Mouse (Mus musculus) midbrain, embryonic 14.5 days (tissue): ENCODE results near the gene Gpd2. TPM values are rescaled to one million over a fixed set of nuclear protein-coding genes. Genes with fewer than 3 reads are reported as not detected.
A peak's percentile ranks its signal among the peaks of the same experiment; 100 is the strongest.

ENCODE experiments used
- ATAC-seq: fragments of 200-750 bp; cut with Nextera tagmentation; 2 replicates; pipeline ENCODE4 v1.8.0; 2017; ENCODE audit warnings: moderate number of reproducible peaks, moderate library complexity; ENCODE audit not compliant: low FRiP score, low TSS enrichment
- DNase-seq: peaks from one replicate; pipeline ENCODE4 v3.0.0-alpha.2; 2015
- H3K27ac ChIP-seq: fragments of 300-500 bp; sonication (generic); replicated peaks from 2 replicates; pipeline ENCODE4 v1.5.1; 2014; ENCODE audit warnings: mild to moderate bottlenecking, low read depth, low read length, moderate library complexity
- H3K27me3 ChIP-seq: fragments of 300-500 bp; sonication (generic); 2 replicates; pipeline ENCODE4 v1.6.1; 2014; ENCODE audit warnings: low read length, control low read depth, mixed read lengths; ENCODE audit not compliant: control insufficient read depth, insufficient read depth
- H3K36me3 ChIP-seq: fragments of 300-500 bp; sonication (generic); 2 replicates; pipeline ENCODE4 v1.6.1; 2014; ENCODE audit warnings: low read length, control low read depth; ENCODE audit not compliant: control insufficient read depth, insufficient read depth
- H3K4me1 ChIP-seq: fragments of 300-500 bp; sonication (generic); 2 replicates; pipeline ENCODE4 v1.6.1; 2014; ENCODE audit warnings: mild to moderate bottlenecking, antibody characterized with exemption, low read length, control low read depth; ENCODE audit not compliant: control insufficient read depth, insufficient read depth
- H3K4me2 ChIP-seq: fragments of 300-500 bp; sonication (generic); 2 replicates; pipeline ENCODE4 v1.6.1; 2014; ENCODE audit warnings: mild to moderate bottlenecking, low read length, moderate library complexity
- H3K4me3 ChIP-seq: fragments of 300-500 bp; sonication (generic); replicated peaks from 2 replicates; pipeline ENCODE4 v1.5.1; 2014; ENCODE audit warnings: low read depth, low read length
- H3K9ac ChIP-seq: fragments of 300-500 bp; sonication (generic); replicated peaks from 2 replicates; pipeline ENCODE4 v1.6.1; 2014; ENCODE audit warnings: mild to moderate bottlenecking, low read length, moderate library complexity
- H3K9me3 ChIP-seq: fragments of 300-500 bp; sonication (generic); 2 replicates; pipeline ENCODE4 v1.6.1; 2016; ENCODE audit warnings: low read length, control low read depth, mixed read lengths; ENCODE audit not compliant: control insufficient read depth
- WGBS: fragments of 180-500 bp; shearing (Covaris S2); extraction: QIAGEN DNeasy Blood & Tissue Kit; methylation state at CpG from one replicate; pipeline ENCODE4 v1.1.7; 2014; 5-methylcytosine and 5-hydroxymethylcytosine counted together
- polyA plus RNA-seq: library from polyadenylated mRNA; unstranded; fragments of >200 nt; fragmentation: Nextera tagmentation; extraction: Ambion mirVana; gene quantifications from 2 replicates; pipeline ENCODE4 v1.2.1, GENCODE M21; 2014

Gene Gpd2
- polyA plus RNA-seq, 1 experiment from 2014 or later = 13.7 TPM

GRCm38 (mm10) chr2:57335397-57335796 is 98.0 kb downstream of the Gpd2 start:
- Histone ChIP-seq H3K4me2 (no peak overlapping the region), H3K36me3 (no peaks in the 10 kb centered on the region), H3K27me3 (no peaks in the 10 kb centered on the region), H3K9me3 (no peaks in the 10 kb centered on the region), H3K4me3 (no peak overlapping the region), H3K4me1 (no peaks in the 10 kb centered on the region), H3K27ac (no peak overlapping the region), H3K9ac (no peak overlapping the region)
- 90% methylated on average over 15 of the region's 15 CpGs for WGBS
- DNase-seq = no peak
- ATAC-seq = no peak

- WGBS = 88% methylated on average over 16 of the region's 16 CpGs
- ATAC-seq (no peak), DNase-seq (no peak)
- no peak overlapping the region for H3K4me2 ChIP-seq
- H3K9ac ChIP-seq = no peak overlapping the region
- no peak overlapping the region for H3K4me3 ChIP-seq
- H3K36me3 ChIP-seq = no peaks in the 10 kb centered on the region
- no peak overlapping the region for H3K27ac ChIP-seq
- H3K4me1 ChIP-seq = no peaks in the 10 kb centered on the region
- no peaks in the 10 kb centered on the region for H3K9me3 ChIP-seq
- no peaks in the 10 kb centered on the region for H3K27me3 ChIP-seq
Observed at GRCm38 (mm10) chr2:57338779-57339178, 101.3 kb downstream of the Gpd2 start.

DNA sequence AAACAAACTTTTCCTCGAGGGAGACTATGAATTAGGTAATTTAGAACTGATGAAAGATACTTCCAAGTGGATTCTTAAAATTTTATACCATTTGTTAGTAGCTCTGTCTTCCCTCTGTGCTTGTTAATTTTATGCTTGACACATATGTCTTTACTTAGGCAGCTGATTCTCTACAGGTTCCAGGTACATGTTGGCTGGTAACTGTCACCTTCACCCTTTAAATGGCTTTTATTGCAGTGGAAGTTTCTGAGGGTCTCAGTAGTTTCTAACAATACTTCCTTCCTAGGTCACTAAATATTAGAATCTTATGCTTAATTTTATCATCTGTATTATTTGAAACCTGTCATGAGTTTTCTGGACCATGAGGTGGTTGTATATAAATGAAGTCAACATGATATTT is 105.5 kb downstream of the Gpd2 start:
- 20% methylated on average over 1 of the region's 1 CpGs for WGBS
- Histone ChIP-seq H3K4me1 (no peaks in the 10 kb centered on the region), H3K9ac (no peak overlapping the region), H3K27me3 (no peaks in the 10 kb centered on the region), H3K27ac (no peak overlapping the region), H3K4me2 (no peak overlapping the region), H3K4me3 (no peak overlapping the region), H3K36me3 (no peaks in the 10 kb centered on the region), H3K9me3 (no peaks in the 10 kb centered on the region)
- no peak for DNase-seq
- ATAC-seq = no peak

DNA sequence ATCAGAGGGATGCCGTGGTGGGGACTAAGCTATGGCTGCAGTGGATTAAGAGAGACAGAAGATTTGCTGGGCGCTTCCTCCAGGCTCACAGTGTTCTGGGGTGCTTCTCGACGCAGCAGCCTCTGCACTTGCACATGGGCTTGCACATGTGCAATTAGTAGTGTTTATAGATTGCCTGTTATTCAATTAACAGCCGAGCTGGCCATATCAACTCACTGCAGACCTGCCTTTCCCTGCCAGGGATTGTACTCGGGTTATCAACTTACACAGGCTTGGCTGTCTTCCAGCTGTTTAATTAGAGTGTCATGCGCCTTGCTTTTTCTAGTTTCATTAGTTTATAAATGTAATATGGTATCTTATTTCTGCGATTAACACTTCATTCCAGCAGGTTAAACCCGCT is 113.2 kb downstream of the Gpd2 start:
- Histone ChIP-seq H3K9ac (no peak overlapping the region), H3K4me3 (no peak overlapping the region), H3K27ac (no peak overlapping the region), H3K4me2 (no peak overlapping the region), H3K36me3 (no peaks in the 10 kb centered on the region), H3K9me3 (no peaks in the 10 kb centered on the region), H3K4me1 (no peaks in the 10 kb centered on the region), H3K27me3 (no peaks in the 10 kb centered on the region)
- ATAC-seq = no peak; the same call in 1 of the 2 replicates
- peak; percentile 77 for DNase-seq
- WGBS = 59% methylated on average over 9 of the region's 9 CpGs

DNA sequence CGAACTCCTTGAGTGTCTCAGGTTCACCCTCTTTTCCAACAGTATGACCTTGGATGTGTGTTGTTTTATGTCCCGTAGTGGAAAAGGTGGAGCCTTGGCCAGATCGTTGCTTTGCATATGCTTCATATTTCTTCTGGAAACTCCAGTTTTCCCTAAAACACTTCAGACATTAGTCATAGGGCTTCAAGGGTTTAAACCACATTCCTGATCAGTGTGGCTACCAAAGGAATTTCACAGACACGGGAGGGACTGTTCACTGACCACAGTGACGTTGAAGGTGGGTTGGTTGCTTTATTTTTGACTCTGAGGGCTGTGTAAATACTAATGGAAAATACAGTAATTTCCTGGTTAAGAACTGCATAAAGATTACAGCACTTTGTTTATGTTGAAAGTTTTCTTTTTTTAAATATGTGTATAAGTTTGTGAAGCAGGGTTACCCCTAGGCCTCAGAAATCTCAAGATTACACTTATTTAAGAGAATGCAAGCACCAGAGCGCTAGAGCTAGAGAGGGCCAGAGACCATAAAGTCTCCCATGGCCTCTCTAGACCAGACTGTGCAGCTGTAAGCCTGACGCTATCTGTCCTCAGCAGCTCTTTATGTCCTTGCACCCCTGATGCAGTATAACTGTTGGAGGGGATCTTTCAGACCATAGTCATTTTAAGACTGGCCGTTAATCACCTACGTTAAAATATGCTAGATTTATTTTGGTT is 116.4 kb downstream of the Gpd2 start:
- H3K9me3 ChIP-seq = no peaks in the 10 kb centered on the region
- H3K4me2 ChIP-seq = no peak overlapping the region
- H3K36me3 ChIP-seq = no peaks in the 10 kb centered on the region
- no peaks in the 10 kb centered on the region for H3K27me3 ChIP-seq
- H3K4me3 ChIP-seq = no peak overlapping the region
- no peaks in the 10 kb centered on the region for H3K4me1 ChIP-seq
- no peak overlapping the region for H3K9ac ChIP-seq
- WGBS = 93% methylated on average over 9 of the region's 9 CpGs
- no peak for ATAC-seq
- no peak for DNase-seq
- no peak overlapping the region for H3K27ac ChIP-seq

DNA sequence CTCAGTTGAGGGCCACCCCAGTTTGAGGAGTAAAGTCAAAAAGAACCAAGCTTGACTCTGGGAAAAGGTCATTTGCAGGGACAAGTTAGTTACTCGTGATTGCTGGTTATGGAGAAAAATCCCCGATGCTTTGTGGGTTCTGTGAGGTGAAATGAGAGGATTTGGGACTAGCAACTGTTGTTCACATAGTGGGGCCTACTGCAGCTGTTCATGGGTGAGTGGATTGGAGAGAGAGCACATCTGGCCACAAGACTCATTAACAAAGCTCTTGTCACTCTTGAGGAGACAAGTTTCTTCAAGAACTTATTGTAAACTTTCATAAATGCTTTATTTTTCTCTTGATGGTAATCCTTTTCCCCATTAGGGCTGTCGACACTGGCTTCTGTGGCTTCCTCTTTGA is 117.4 kb downstream of the Gpd2 start:
- 83% methylated on average over 3 of the region's 3 CpGs for WGBS
- no peak for DNase-seq
- H3K4me3 ChIP-seq = no peak overlapping the region
- no peak overlapping the region for H3K27ac ChIP-seq
- no peaks in the 10 kb centered on the region for H3K36me3 ChIP-seq
- H3K4me1 ChIP-seq = no peaks in the 10 kb centered on the region
- no peak for ATAC-seq
- no peaks in the 10 kb centered on the region for H3K27me3 ChIP-seq
- no peak overlapping the region for H3K4me2 ChIP-seq
- no peak overlapping the region for H3K9ac ChIP-seq
- H3K9me3 ChIP-seq = no peaks in the 10 kb centered on the region

DNA sequence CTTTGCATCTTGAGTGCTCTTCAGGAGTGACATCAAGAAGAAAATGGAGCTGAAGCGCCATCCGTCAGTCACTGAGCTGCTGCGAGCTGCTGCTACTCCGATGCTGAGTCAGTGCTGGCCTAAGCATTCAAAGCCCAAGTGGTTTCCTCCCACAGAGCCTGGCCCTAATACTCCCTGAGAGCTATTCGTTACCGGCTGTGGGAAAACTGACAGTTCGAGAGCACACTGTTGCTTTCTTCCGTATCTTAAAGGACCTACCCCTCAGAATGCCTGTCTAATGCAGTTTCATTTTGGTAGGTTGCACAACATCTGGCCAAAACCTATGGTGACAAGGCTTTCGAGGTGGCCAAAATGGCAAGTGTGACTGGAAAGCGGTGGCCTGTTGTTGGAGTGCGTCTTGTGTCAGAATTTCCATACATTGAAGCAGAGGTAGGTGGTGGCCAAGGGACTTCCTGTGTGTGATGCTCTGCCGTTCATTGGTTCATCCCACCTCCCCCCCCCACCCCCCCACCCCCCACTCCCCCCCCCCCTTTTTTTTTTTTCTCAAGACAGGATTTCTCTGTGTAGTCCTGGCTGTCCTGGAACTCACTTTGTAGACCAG is 118.9 kb downstream of the Gpd2 start:
- H3K9ac ChIP-seq = no peak overlapping the region
- H3K9me3 ChIP-seq = no peaks in the 10 kb centered on the region
- no peak overlapping the region for H3K27ac ChIP-seq
- ATAC-seq = no peak
- no peaks in the 10 kb centered on the region for H3K4me1 ChIP-seq
- no peak for DNase-seq
- H3K4me3 ChIP-seq = no peak overlapping the region
- H3K27me3 ChIP-seq = no peaks in the 10 kb centered on the region
- no peaks in the 10 kb centered on the region for H3K36me3 ChIP-seq
- no peak overlapping the region for H3K4me2 ChIP-seq
- WGBS = 83% methylated on average over 12 of the region's 12 CpGs

- no peak overlapping the region for H3K4me3 ChIP-seq
- DNase-seq (no peak), ATAC-seq (no peak)
- no peaks in the 10 kb centered on the region for H3K36me3 ChIP-seq
- no peak overlapping the region for H3K9ac ChIP-seq
- H3K27me3 ChIP-seq = no peaks in the 10 kb centered on the region
- WGBS = 83% methylated on average over 3 of the region's 3 CpGs
- H3K4me1 ChIP-seq = no peaks in the 10 kb centered on the region
- no peaks in the 10 kb centered on the region for H3K9me3 ChIP-seq
- H3K27ac ChIP-seq = no peak overlapping the region
- H3K4me2 ChIP-seq = no peak overlapping the region
Observed at GRCm38 (mm10) chr2:57362503-57362902, 125.1 kb downstream of the Gpd2 start.

GRCm38 (mm10) chr2:57374647-57375046 is 137.2 kb downstream of the Gpd2 start:
- H3K9me3 ChIP-seq = no peaks in the 10 kb centered on the region
- 0 out of 2 replicates have a peak overlapping the region, but pooled peaks have one; percentile 19 for H3K4me2 ChIP-seq
- H3K27ac ChIP-seq = no peak overlapping the region; the same call in 1 of the 2 replicates
- H3K4me1 ChIP-seq = peaks cover 21% of the 10 kb centered on the region
- no peaks in the 10 kb centered on the region for H3K36me3 ChIP-seq
- 34% methylated on average over 4 of the region's 4 CpGs for WGBS
- H3K9ac ChIP-seq = no peak overlapping the region
- ATAC-seq (no peak; the same call in 1 of the 2 replicates), DNase-seq (peak; percentile 61)
- H3K4me3 ChIP-seq = no peak overlapping the region
- H3K27me3 ChIP-seq = peaks cover 3% of the 10 kb centered on the region; the same call in 1 of the 2 replicates
